Mouse (Mus musculus) left cerebral cortex, adult 6 months (tissue): ENCODE measurements around the gene Sox10. TPM values are rescaled to one million over a fixed set of nuclear protein-coding genes. Genes with fewer than 3 reads are reported as not detected.

Experiments used
- long read RNA-seq, 2 experiments: library from polyadenylated mRNA; unstranded; transcript quantifications; one replicate each; pipeline ENCODE4 v2.0.0; 2019 to 2020
- polyA plus RNA-seq: library from polyadenylated mRNA; unstranded; fragments of <200 nt; fragmentation: Nextera tagmentation; gene quantifications from 2 replicates; pipeline ENCODE4 v1.2.3, GENCODE M21; 2021

Gene Sox10
- polyA plus RNA-seq = 6.5 and 34.2 TPM in 2 replicates
- long read RNA-seq, experiment 1, transcript Sox10-201 (4 exons, 2,713 nt) = major isoform, 7 of 18 reads
- long read RNA-seq, experiment 1, partial matches to known transcripts = 5 of 18 reads
- long read RNA-seq, experiment 1, other reads (novel, unspliced or antisense) = 5 of 18 reads
- long read RNA-seq, experiment 2, partial matches to known transcripts = 1 of 13 reads
- long read RNA-seq, experiment 2, other reads (novel, unspliced or antisense) = 11 of 13 reads

GRCm38 (mm10) chr15:79165140-79165539 lies at the start of gene Sox10:
Gene Sox10, minus strand, starts transcription at chr15:79165240.

GRCm38 (mm10) chr15:79140866-79141565 lies 24.0 kb downstream of the Sox10 start, which contains the start of the genes Polr2f and 1700088E04Rik:
Gene Polr2f, plus strand, starts transcription at chr15:79141009.
Gene 1700088E04Rik, minus strand, starts transcription at chr15:79141253.

GRCm38 (mm10) chr15:79108421-79109320 lies 56.4 kb downstream of the Sox10 start, which contains the start of gene Micall1:
Gene Micall1, plus strand, starts transcription at chr15:79108898.

Other genes starting within 250 kb of the Sox10 start
- 87.8 and 99.7 TPM in 2 replicates for gene Lgals1, start 238.5 kb downstream of the Sox10 start, polyA plus RNA-seq
- 51.6 and 60.7 TPM in 2 replicates for gene Nol12, start 230.3 kb downstream of the Sox10 start, polyA plus RNA-seq
- gene Triobp, start 217.5 kb downstream of the Sox10 start, polyA plus RNA-seq = 3.9 and 5.3 TPM in 2 replicates
- 61.5 and 63.8 TPM in 2 replicates for gene H1f0, start 136.8 kb downstream of the Sox10 start, polyA plus RNA-seq
- 0.16 and 0.34 TPM in 2 replicates for gene Galr3, start 123.4 kb downstream of the Sox10 start, polyA plus RNA-seq
- 22.1 and 28.1 TPM in 2 replicates for gene Ankrd54, start 102.3 kb downstream of the Sox10 start, polyA plus RNA-seq
- gene Eif3l, start 90.1 kb downstream of the Sox10 start, polyA plus RNA-seq = 90.8 and 101 TPM in 2 replicates
- 2.9 and 6.4 TPM in 2 replicates for gene Micall1, start 56.3 kb downstream of the Sox10 start, polyA plus RNA-seq
- gene Polr2f, start 24.2 kb downstream of the Sox10 start, polyA plus RNA-seq = 149 and 159 TPM in 2 replicates
- gene 1700088E04Rik, start 24.0 kb downstream of the Sox10 start, polyA plus RNA-seq = 16.3 and 16.6 TPM in 2 replicates
- gene Pick1, start 63.9 kb upstream of the Sox10 start, polyA plus RNA-seq = 19.2 and 25.6 TPM in 2 replicates
- gene Gm49486, start 64.2 kb upstream of the Sox10 start, polyA plus RNA-seq = 0.15 and 0.39 TPM in 2 replicates
- gene Slc16a8, start 89.5 kb upstream of the Sox10 start, polyA plus RNA-seq = 0.30 TPM in 1 of 2 replicates, not detected in the other
- gene Baiap2l2, start 120.3 kb upstream of the Sox10 start, polyA plus RNA-seq = 2.3 and 6.7 TPM in 2 replicates
- 9.1 and 12.3 TPM in 2 replicates for gene Pla2g6, start 163.2 kb upstream of the Sox10 start, polyA plus RNA-seq
- gene Maff, start 181.4 kb upstream of the Sox10 start, polyA plus RNA-seq = 0.22 and 0.24 TPM in 2 replicates
- 80.6 and 99.2 TPM in 2 replicates for gene Tmem184b, start 238.3 kb upstream of the Sox10 start, polyA plus RNA-seq